In genomic region chr5:137817466-137818222, GRCm38 (mm10) we compare ENCODE assay signal across 26 mouse cellular contexts. TPM values are rescaled to one million over a fixed set of nuclear protein-coding genes. Genes with fewer than 3 reads are reported as not detected.
DNase-seq lines count a peak whose midpoint lies in the region; ATAC-seq and TF ChIP-seq lines count a peak whose summit lies in the region.
"Had no signal": no experiment of that assay in that cellular context is flagged by ENCODE, and none has a peak within 500 bp of the region (broad histone marks: within the 10 kb centered on the region; RNA-seq: fewer than 3 reads in every experiment).

No protein-coding gene starts in this region.

- H3K9me3 ChIP-seq in heart, embryonic 10.5 days: no peaks in the 10 kb centered on the region
- no peaks in the 10 kb centered on the region for H3K9me3 ChIP-seq in heart, postnatal 0 days (replicated peaks; ENCODE audit: control insufficient read depth, low read length)
- H3K9me3 ChIP-seq: embryonic facial prominence, embryonic 15.5 days; G1E; kidney, embryonic 15.5 days; limb, embryonic 13.5 days; midbrain, embryonic 10.5 days; stomach, embryonic 15.5 days had no signal

- WGBS in heart, embryonic 10.5 days: 55% methylated on average over 4 of the region's 4 CpGs
- 34% methylated on average over 4 of the region's 4 CpGs for WGBS in heart, postnatal 0 days

- TF ChIP-seq EP300 in heart, postnatal 0 days (IDR thresholded peaks at IDR 0.05; ENCODE audit: low read depth): no peak

- no peak for DNase-seq in heart, embryonic 10.5 days (ENCODE audit: low spot score)
- DNase-seq in heart, postnatal 25 days (ENCODE audit: low spot score): no peak
- peak; percentile 57 for DNase-seq in heart, postnatal 0 days (ENCODE audit: low spot score)
- no peak for DNase-seq in heart, adult 9 months (ENCODE audit: low spot score in 2 of 2)
- DNase-seq in 3T3-L1 (ENCODE audit: low read depth, low spot score) (peak; percentile 72), NIH3T3 (ENCODE audit: low read depth) (peak; percentile 19)
- DNase-seq: adrenal gland, postnatal 25 days; cerebellum, adult 11-12 months; cerebellum, postnatal 14 days; forebrain, postnatal 0 days; lung, adult 2 months; lung, postnatal 36 days had no signal

- peak; percentile 67 for ATAC-seq in heart, postnatal 0 days (ENCODE audit: insufficient read depth, low read depth)
- ATAC-seq in inflammation-experienced regulatory T-cells, adult 6 months: no peak
- ATAC-seq: forebrain, postnatal 0 days; intestine, embryonic 16.5 days had no signal

- no peak overlapping the region for H3K4me3 ChIP-seq in heart, embryonic 10.5 days
- no peak overlapping the region for H3K4me3 ChIP-seq in heart, postnatal 0 days (ENCODE audit: low read depth, low read length)
- H3K4me3 ChIP-seq: embryonic facial prominence, embryonic 15.5 days; kidney, embryonic 15.5 days; limb, embryonic 13.5 days; midbrain, embryonic 10.5 days; stomach, embryonic 15.5 days had no signal

- H3K4me1 ChIP-seq in heart, embryonic 10.5 days: peaks cover 3% of the 10 kb centered on the region; the same call in 1 of the 2 replicates
- H3K4me1 ChIP-seq in heart, postnatal 0 days (ENCODE audit: control insufficient read depth, insufficient read depth): no peaks in the 10 kb centered on the region
- H3K4me1 ChIP-seq: embryonic facial prominence, embryonic 15.5 days; kidney, embryonic 15.5 days; limb, embryonic 13.5 days; midbrain, embryonic 10.5 days; stomach, embryonic 15.5 days had no signal

- no peak overlapping the region for H3K9ac ChIP-seq in heart, postnatal 0 days (replicated peaks; ENCODE audit: low read depth, low read length)
- H3K9ac ChIP-seq: embryonic facial prominence, embryonic 15.5 days; forebrain, postnatal 0 days; hindbrain, embryonic 14.5 days; kidney, embryonic 15.5 days; limb, embryonic 13.5 days; stomach, embryonic 15.5 days had no signal

- no peaks in the 10 kb centered on the region for H3K36me3 ChIP-seq in heart, embryonic 10.5 days
- no peaks in the 10 kb centered on the region for H3K36me3 ChIP-seq in heart, postnatal 0 days (replicated peaks; ENCODE audit: control insufficient read depth, insufficient read depth, low read length)
- H3K36me3 ChIP-seq: embryonic facial prominence, embryonic 15.5 days; G1E; kidney, embryonic 15.5 days; limb, embryonic 13.5 days; midbrain, embryonic 10.5 days; stomach, embryonic 15.5 days had no signal

- TF ChIP-seq CTCF in heart, postnatal 0 days (IDR thresholded peaks at IDR 0.05; ENCODE audit: low read depth): no peak

- H3K4me2 ChIP-seq in heart, postnatal 0 days (ENCODE audit: low read depth, low read length): no peak overlapping the region
- H3K4me2 ChIP-seq: embryonic facial prominence, embryonic 15.5 days; hindbrain, embryonic 14.5 days; kidney, embryonic 15.5 days; limb, embryonic 13.5 days; stomach, embryonic 15.5 days had no signal

- no peaks in the 10 kb centered on the region for H3K27me3 ChIP-seq in heart, embryonic 10.5 days (ENCODE audit: insufficient read depth, poor library complexity, severe bottlenecking)
- H3K27me3 ChIP-seq in heart, postnatal 0 days (ENCODE audit: control insufficient read depth, insufficient read depth, low read length): no peaks in the 10 kb centered on the region
- H3K27me3 ChIP-seq: embryonic facial prominence, embryonic 15.5 days; kidney, embryonic 15.5 days; limb, embryonic 13.5 days; stomach, embryonic 15.5 days had no signal

- intact Hi-C loops in heart, postnatal 25 days (cut with DNase I): no loop called here

- H3K27ac ChIP-seq in heart, embryonic 10.5 days: 0 out of 2 replicates have a peak overlapping the region, but pooled peaks have one; percentile 22
- peak overlapping the region; percentile 50 for H3K27ac ChIP-seq in heart, postnatal 0 days (ENCODE audit: low read depth)
- H3K27ac ChIP-seq: embryonic facial prominence, embryonic 15.5 days; hindbrain, embryonic 14.5 days; kidney, embryonic 15.5 days; limb, embryonic 13.5 days; midbrain, embryonic 10.5 days; stomach, embryonic 15.5 days had no signal

RNA-seq across cellular contexts. Expression of gene Pilra, which starts 18.4 kb away (rescaled TPM):
- polyA plus RNA-seq in heart, embryonic 10.5 days (2016; fragmentation: Nextera tagmentation; extraction: Ambion mirVana): 1.3 and 2.0 TPM in 2 replicates
- 1 to 10 TPM; 1.7 to 1.9 TPM for total RNA-seq in heart, postnatal 25 days (2021)
- total RNA-seq in heart, postnatal 0 days (2014; rRNA removed; ENCODE audit: low replicate concordance): 3.7 and 78.0 TPM in 2 replicates
- polyA plus RNA-seq in heart, postnatal 0 days (2015; fragmentation: Nextera tagmentation; extraction: Ambion mirVana): 2.0 TPM in 2 replicates
- polyA plus RNA-seq in inflammation-experienced regulatory T-cells, adult 6 months (2017; shearing (Covaris generic)): under 1 TPM in 2 of 3 experiments, not detected in 1; 0.19 to 0.79 TPM
- total RNA-seq: midbrain, postnatal 0 days had no signal

RNA-seq across cellular contexts. Expression of gene Zcwpw1, which starts 30.0 kb away (rescaled TPM):
- polyA plus RNA-seq in heart, embryonic 10.5 days (2016; fragmentation: Nextera tagmentation; extraction: Ambion mirVana): 10.0 and 12.5 TPM in 2 replicates
- total RNA-seq in heart, postnatal 25 days (2021): under 1 TPM; 0.57 to 0.89 TPM
- total RNA-seq in heart, postnatal 0 days (2014; rRNA removed; ENCODE audit: low replicate concordance): 1.4 and 8.7 TPM in 2 replicates
- 2.2 and 3.6 TPM in 2 replicates for polyA plus RNA-seq in heart, postnatal 0 days (2015; fragmentation: Nextera tagmentation; extraction: Ambion mirVana)
- 10 to 100 TPM in 2 of 3 experiments, 1 to 10 TPM in 1; 4.7 to 12.0 (median 11.0) TPM for polyA plus RNA-seq in inflammation-experienced regulatory T-cells, adult 6 months (2017; shearing (Covaris generic))

RNA-seq across cellular contexts. Expression of gene Mepce, which starts 30.2 kb away (rescaled TPM):
- 7.1 and 10.4 TPM in 2 replicates for polyA plus RNA-seq in heart, embryonic 10.5 days (2016; fragmentation: Nextera tagmentation; extraction: Ambion mirVana)
- total RNA-seq in heart, postnatal 25 days (2021): 10 to 100 TPM; 20.6 to 29.3 TPM
- 18.0 and 19.6 TPM in 2 replicates for total RNA-seq in heart, postnatal 0 days (2014; rRNA removed; ENCODE audit: low replicate concordance)
- 5.0 and 5.4 TPM in 2 replicates for polyA plus RNA-seq in heart, postnatal 0 days (2015; fragmentation: Nextera tagmentation; extraction: Ambion mirVana)
- 10 to 100 TPM; 13.1 to 32.7 (median 29.8) TPM for polyA plus RNA-seq in inflammation-experienced regulatory T-cells, adult 6 months (2017; shearing (Covaris generic))

RNA-seq across cellular contexts. Expression of gene Ppp1r35, which starts 39.0 kb away (rescaled TPM):
- polyA plus RNA-seq in heart, embryonic 10.5 days (2016; fragmentation: Nextera tagmentation; extraction: Ambion mirVana): 31.3 and 49.2 TPM in 2 replicates
- 10 to 100 TPM; 11.1 to 13.4 TPM for total RNA-seq in heart, postnatal 25 days (2021)
- 24.0 and 24.5 TPM in 2 replicates for total RNA-seq in heart, postnatal 0 days (2014; rRNA removed; ENCODE audit: low replicate concordance)
- 10.4 and 15.4 TPM in 2 replicates for polyA plus RNA-seq in heart, postnatal 0 days (2015; fragmentation: Nextera tagmentation; extraction: Ambion mirVana)
- polyA plus RNA-seq in inflammation-experienced regulatory T-cells, adult 6 months (2017; shearing (Covaris generic)): 10 to 100 TPM in 1 of 3 experiments, 1 to 10 TPM in 2; 6.0 to 10.9 (median 6.5) TPM

RNA-seq across cellular contexts. Expression of gene Pilrb1, which starts 40.3 kb away (rescaled TPM):
- polyA plus RNA-seq in heart, embryonic 10.5 days (2016; fragmentation: Nextera tagmentation; extraction: Ambion mirVana): 0.26 and 0.28 TPM in 2 replicates
- total RNA-seq in heart, postnatal 25 days (2021): under 1 TPM; 0.61 to 0.83 TPM
- 0.66 TPM in 1 of 2 replicates, not detected in the other for total RNA-seq in heart, postnatal 0 days (2014; rRNA removed; ENCODE audit: low replicate concordance)
- polyA plus RNA-seq in heart, postnatal 0 days (2015; fragmentation: Nextera tagmentation; extraction: Ambion mirVana): 0.45 and 0.75 TPM in 2 replicates
- under 1 TPM in 1 of 3 experiments, not detected in 2; 0.38 TPM for polyA plus RNA-seq in inflammation-experienced regulatory T-cells, adult 6 months (2017; shearing (Covaris generic))
- total RNA-seq: forebrain, postnatal 0 days; layer of hippocampus, adult 18-20 months; layer of hippocampus, postnatal 25 days; left cerebral cortex, postnatal 14 days; midbrain, postnatal 0 days had no signal
- polyA plus RNA-seq: C2C12; forebrain, postnatal 0 days; G1E; hindbrain, embryonic 14.5 days; limb, embryonic 13.5 days; midbrain, embryonic 10.5 days; midbrain, postnatal 0 days had no signal

Comparison
In these comparisons a context has a peak if more than half of its experiments do, and no peak if none do; other contexts are left out.
1. DNase-seq: peak in heart, postnatal 0 days (single experiment), 3T3-L1 (single experiment) and NIH3T3 (single experiment); none in heart, embryonic 10.5 days (single experiment), heart, postnatal 25 days (single experiment) and heart, adult 9 months (0 of 2).